Mouse (Mus musculus) CH12.LX (cell line): ENCODE data around the gene Foxm1. TPM values are rescaled to one million over a fixed set of nuclear protein-coding genes. Genes with fewer than 3 reads are reported as not detected.

Experiments used
- DNase-seq: peaks from one replicate; pipeline ENCODE4 v3.0.0-alpha.2; 2013; ENCODE audit errors: extremely low read depth
- H3K27ac ChIP-seq: 2 replicates; pipeline ENCODE4 v1.5.1; 2012; ENCODE audit warnings: low read depth, mild to moderate bottlenecking, control low read depth, moderate library complexity; ENCODE audit not compliant: insufficient read depth
- H3K27me3 ChIP-seq: replicated peaks from 2 replicates; pipeline ENCODE3; 2012; ENCODE audit warnings: inconsistent platforms
- H3K36me3 ChIP-seq, 2 experiments: replicated peaks in 1 of 2; 2 replicates each; pipeline versions ENCODE3 to v1.6.1; 2012; ENCODE audit warnings: inconsistent platforms in 1 of 2, low read length in 1 of 2, mild to moderate bottlenecking in 1 of 2, mixed read lengths in 1 of 2, moderate library complexity in 1 of 2; ENCODE audit not compliant: control insufficient read depth in 1 of 2, insufficient read depth in 1 of 2
- H3K4me1 ChIP-seq, 2 experiments: 2 replicates each; pipeline ENCODE4 v1.6.1; 2012; ENCODE audit warnings: inconsistent platforms in 1 of 2, moderate library complexity in 1 of 2; ENCODE audit not compliant: insufficient read depth in 2 of 2, control insufficient read depth in 1 of 2
- H3K4me2 ChIP-seq: 2 replicates; pipeline ENCODE4 v1.6.1; 2012; ENCODE audit warnings: low read depth, mild to moderate bottlenecking, control low read depth; ENCODE audit not compliant: poor library complexity, insufficient read depth, severe bottlenecking
- H3K4me3 ChIP-seq, 3 experiments: fragments of 150-350 bp in 1 of 3; sonication (generic) in 1 of 3; replicated peaks in 1 of 3; 2 replicates each; pipeline versions ENCODE3 to v1.5.1; 2011 to 2012; ENCODE audit warnings: low read depth in 2 of 3, low read length in 2 of 3, mild to moderate bottlenecking in 2 of 3, moderate library complexity in 2 of 3, control low read depth in 1 of 3, improper control_type of control experiment in 1 of 3, inconsistent platforms in 1 of 3, mixed read lengths in 1 of 3; ENCODE audit not compliant: poor library complexity in 1 of 3
- H3K79me2 ChIP-seq: replicated peaks from 2 replicates; pipeline ENCODE4 v1.6.1; 2012; ENCODE audit warnings: mild to moderate bottlenecking, moderate library complexity; ENCODE audit not compliant: control insufficient read depth, poor library complexity, insufficient read depth, severe bottlenecking; ENCODE audit errors: extremely low read depth
- H3K9ac ChIP-seq: 2 replicates; pipeline ENCODE4 v1.6.1; 2012; ENCODE audit warnings: low read depth, mild to moderate bottlenecking, control low read depth, moderate library complexity; ENCODE audit not compliant: insufficient read depth
- H3K9me3 ChIP-seq: replicated peaks from 2 replicates; pipeline ENCODE3; 2012; ENCODE audit warnings: low read length, inconsistent platforms, mixed read lengths
- BHLHE40 ChIP-seq: IDR thresholded peaks from 2 replicates; pipeline ENCODE4 v1.6.1; 2011; ENCODE audit warnings: mild to moderate bottlenecking, low read depth, low read length, improper control_type of control experiment
- CHD1 ChIP-seq: IDR thresholded peaks from 2 replicates; pipeline ENCODE4 v1.6.1; 2012; ENCODE audit warnings: low read depth, low read length, improper control_type of control experiment, inconsistent platforms
- CHD2 ChIP-seq: IDR thresholded peaks from 2 replicates; pipeline ENCODE4 v1.6.1; 2011; ENCODE audit warnings: low read length, improper control_type of control experiment
- CTCF ChIP-seq, 2 experiments: IDR thresholded peaks in 1 of 2; conservative IDR thresholded peaks in 1 of 2; 2 replicates each; pipeline ENCODE4 v1.5.1; 2011 to 2012; ENCODE audit warnings: low read depth in 2 of 2, low read length in 2 of 2, improper control_type of control experiment in 1 of 2, inconsistent platforms in 1 of 2, mild to moderate bottlenecking in 1 of 2, moderate library complexity in 1 of 2
- E2F4 ChIP-seq: IDR thresholded peaks from 2 replicates; pipeline ENCODE4 v1.6.1; 2011; ENCODE audit warnings: low read depth, low read length, improper control_type of control experiment; ENCODE audit not compliant: insufficient replicate concordance
- ELF1 ChIP-seq: IDR thresholded peaks from 2 replicates; pipeline ENCODE4 v1.6.1; 2014; ENCODE audit warnings: low read depth, mild to moderate bottlenecking, inconsistent platforms, low read length, improper control_type of control experiment
- ETS1 ChIP-seq: conservative IDR thresholded peaks from 2 replicates; pipeline ENCODE4 v1.6.1; 2012; ENCODE audit warnings: low read depth, mild to moderate bottlenecking, inconsistent platforms, low read length, improper control_type of control experiment, moderate library complexity
- GABPA ChIP-seq: IDR thresholded peaks from 2 replicates; pipeline ENCODE4 v1.6.1; 2012; ENCODE audit warnings: low read depth, low read length, improper control_type of control experiment, inconsistent platforms; ENCODE audit not compliant: insufficient replicate concordance
- HCFC1 ChIP-seq: IDR thresholded peaks from 2 replicates; pipeline ENCODE4 v1.6.1; 2012; ENCODE audit warnings: low read depth, mild to moderate bottlenecking, inconsistent platforms, low read length, improper control_type of control experiment
- IRF4 ChIP-seq: IDR thresholded peaks from 2 replicates; pipeline ENCODE4 v1.6.1; 2014; ENCODE audit warnings: low read depth, mild to moderate bottlenecking, inconsistent platforms, low read length, improper control_type of control experiment
- JUN ChIP-seq: IDR thresholded peaks from 2 replicates; pipeline ENCODE4 v1.6.1; 2011; ENCODE audit warnings: low read depth, mild to moderate bottlenecking, low read length, improper control_type of control experiment, moderate library complexity; ENCODE audit not compliant: insufficient read depth
- JUND ChIP-seq: conservative IDR thresholded peaks from 2 replicates; pipeline ENCODE4 v1.6.1; 2011; ENCODE audit warnings: low read depth, low read length, improper control_type of control experiment
- KAT2A ChIP-seq: IDR thresholded peaks from 2 replicates; pipeline ENCODE4 v1.6.1; 2012; ENCODE audit warnings: low read length, improper control_type of control experiment, inconsistent platforms; ENCODE audit not compliant: insufficient replicate concordance
- MEF2A ChIP-seq: IDR thresholded peaks from 2 replicates; pipeline ENCODE4 v1.6.1; 2014; ENCODE audit warnings: low read depth, mild to moderate bottlenecking, inconsistent platforms, low read length, improper control_type of control experiment, borderline replicate concordance
- MXI1 ChIP-seq: IDR thresholded peaks from 2 replicates; pipeline ENCODE4 v1.6.1; 2011; ENCODE audit warnings: mild to moderate bottlenecking, low read depth, low read length, improper control_type of control experiment
- MYC ChIP-seq: IDR thresholded peaks from 2 replicates; pipeline ENCODE4 v1.6.1; 2011; ENCODE audit warnings: low read depth, mild to moderate bottlenecking, improper control_type of control experiment, low read length
- NELFE ChIP-seq: IDR thresholded peaks from 2 replicates; pipeline ENCODE4 v1.6.1; 2011; ENCODE audit warnings: low read depth, low read length, improper control_type of control experiment
- NRF1 ChIP-seq: IDR thresholded peaks from 2 replicates; pipeline ENCODE4 v1.6.1; 2014; ENCODE audit warnings: low read depth, mild to moderate bottlenecking, inconsistent platforms, low read length, improper control_type of control experiment, moderate library complexity
- POLR2A ChIP-seq: IDR thresholded peaks from 2 replicates; pipeline ENCODE4 v1.6.1; 2011; ENCODE audit warnings: low read depth, mild to moderate bottlenecking, improper control_type of control experiment, low read length
- RAD21 ChIP-seq: IDR thresholded peaks from 2 replicates; pipeline ENCODE4 v1.6.1; 2011; ENCODE audit warnings: low read depth, mild to moderate bottlenecking, low read length, improper control_type of control experiment, moderate library complexity
- RCOR1 ChIP-seq: conservative IDR thresholded peaks from 2 replicates; pipeline ENCODE4 v1.6.1; 2012; ENCODE audit warnings: low read depth, mild to moderate bottlenecking, inconsistent platforms, low read length, improper control_type of control experiment
- SMC3 ChIP-seq: IDR thresholded peaks from 2 replicates; pipeline ENCODE4 v1.6.1; 2011; ENCODE audit warnings: low read depth, low read length, improper control_type of control experiment
- TBP ChIP-seq: conservative IDR thresholded peaks from 2 replicates; pipeline ENCODE4 v1.6.1; 2011; ENCODE audit warnings: low read depth, low read length, improper control_type of control experiment
- TCF12 ChIP-seq: IDR thresholded peaks from 2 replicates; pipeline ENCODE4 v1.6.1; 2014; ENCODE audit warnings: low read depth, mild to moderate bottlenecking, inconsistent platforms, low read length, improper control_type of control experiment
- USF1 ChIP-seq: IDR thresholded peaks from 2 replicates; pipeline ENCODE4 v1.6.1; 2014; ENCODE audit warnings: low read depth, mild to moderate bottlenecking, inconsistent platforms, low read length, improper control_type of control experiment
- ZKSCAN1 ChIP-seq: IDR thresholded peaks from 2 replicates; pipeline ENCODE4 v1.6.1; 2012; ENCODE audit warnings: low read depth, inconsistent platforms, low read length, improper control_type of control experiment, borderline replicate concordance
- ZMIZ1 ChIP-seq: IDR thresholded peaks from 2 replicates; pipeline ENCODE4 v1.6.1; 2012; ENCODE audit warnings: low read depth, mild to moderate bottlenecking, inconsistent platforms, low read length, improper control_type of control experiment
- ZNF384 ChIP-seq: IDR thresholded peaks from 2 replicates; pipeline ENCODE4 v1.6.1; 2012; ENCODE audit warnings: low read depth, low read length, improper control_type of control experiment, inconsistent platforms
- dilution Hi-C: fragments of 300-500 bp; cut with MboI; formaldehyde crosslinking; loops from 2 replicates; pipeline ENCODE4 v1.14.3; 2020; ENCODE audit warnings: low sequenced_read_pairs; ENCODE audit not compliant: extremely low pct_unique_long_range_greater_than_20kb, extremely low pct_ligation_motif_present
- in situ Hi-C: fragments of 300-500 bp; cut with MboI; formaldehyde crosslinking; loops from 3 replicates; pipeline ENCODE4 v1.14.3; 2019; ENCODE audit warnings: low sequenced_read_pairs, low pct_ligation_motif_present, low pct_unique_long_range_greater_than_20kb, mixed read lengths
- polyA plus RNA-seq: library from polyadenylated mRNA; unstranded; fragments of >175 nt; gene quantifications from 2 replicates; pipeline ENCODE4 v1.2.1, GENCODE M21; 2012; ENCODE audit warnings: low read depth; ENCODE audit not compliant: insufficient read length
- total RNA-seq, 2 experiments: library from RNA; depleted of rRNA; stranded (reverse); fragments of 300-350 nt in 1 of 2; fragments of >200 nt in 1 of 2; gene quantifications; 2 replicates each; pipeline ENCODE4 v1.2.3; 2012 to 2014

The Foxm1 gene
- total and polyA plus RNA-seq, 3 experiments = 6.0 to 41.0 (median 16.8) TPM

DNA sequence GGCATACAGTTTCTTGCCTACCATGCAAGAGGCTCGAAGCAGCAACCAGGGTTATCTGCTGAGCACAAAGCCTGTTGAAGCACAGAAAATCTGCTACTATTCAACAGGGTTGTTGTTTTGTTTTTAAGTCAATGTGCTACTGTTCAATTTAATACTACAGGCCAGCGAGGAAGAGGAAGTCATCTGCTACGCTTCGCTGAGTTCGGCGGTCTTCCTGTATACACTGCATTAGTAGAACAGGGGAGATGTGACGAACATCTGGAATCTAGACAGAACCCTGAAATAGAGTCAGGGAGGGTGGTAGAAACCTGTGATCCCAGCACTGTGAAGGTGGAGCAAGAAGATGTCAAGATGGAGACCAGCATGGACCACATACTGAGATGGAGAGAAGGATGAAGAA, 21.0 kb downstream of the Foxm1 start (continued):
- TF ChIP-seq JUN = no peak
- no peak for TF ChIP-seq MXI1
- no peak for TF ChIP-seq RCOR1
- TF ChIP-seq ZKSCAN1 = no peak
- no peak for TF ChIP-seq USF1
- peak; percentile 40; the same call in 1 of the 2 replicates for TF ChIP-seq ZNF384
- no peak for TF ChIP-seq CTCF (conservative IDR thresholded peaks at IDR 0.05 in 1 of 2, IDR thresholded peaks at IDR 0.05 in 1 of 2; ENCODE audit: low read depth in 2 of 2, low read length in 2 of 2)
- 0 out of 2 replicates have a peak, but pooled peaks have one; percentile 18 for TF ChIP-seq IRF4
- TF ChIP-seq KAT2A = no peak
- TF ChIP-seq POLR2A = no peak
- 0 out of 2 replicates have a peak, but pooled peaks have one; percentile 40 for TF ChIP-seq TCF12
- TF ChIP-seq TBP = no peak
- no peak for TF ChIP-seq NRF1
- no peak for TF ChIP-seq CHD1
- no peak for TF ChIP-seq GABPA
- TF ChIP-seq MEF2A = peak; percentile 64; the same call in 1 of the 2 replicates

DNA sequence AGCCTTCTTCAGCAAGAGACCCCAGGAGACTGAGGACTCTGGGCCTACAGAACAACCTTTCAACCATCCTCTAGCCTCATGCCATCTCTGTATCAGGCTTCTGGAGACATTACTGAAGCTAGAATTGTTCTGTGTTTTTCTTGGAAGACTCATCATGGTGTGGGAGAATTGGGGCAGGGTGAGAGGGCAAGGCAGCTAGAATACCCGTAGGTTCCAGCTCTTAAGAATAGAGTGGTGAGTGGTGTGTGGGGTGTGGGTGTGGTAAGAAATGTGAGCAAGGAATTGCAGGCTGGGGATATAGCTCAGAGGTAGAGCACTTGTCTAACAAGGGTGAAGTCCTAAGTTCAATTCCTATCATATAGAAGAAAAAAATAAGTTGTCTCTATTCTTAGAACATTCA, 22.3 kb downstream of the Foxm1 start:
- dilution Hi-C loops (no loop called here), in situ Hi-C loops (no loop called here)
- DNase-seq = no peak
- H3K79me2 ChIP-seq = no peaks in the 10 kb centered on the region
- peaks cover 8 to 39% of the 10 kb centered on the region in 2 experiments; a peak in 2 of 4 replicates for H3K4me1 ChIP-seq
- H3K36me3 ChIP-seq = no peaks in the 10 kb centered on the region
- H3K9me3 ChIP-seq = no peaks in the 10 kb centered on the region
- no peak overlapping the region for H3K4me2 ChIP-seq
- H3K27ac ChIP-seq = no peak overlapping the region
- H3K4me3 ChIP-seq = no peak overlapping the region
- H3K9ac ChIP-seq = no peak overlapping the region
- TF ChIP-seq NELFE (no peak), MYC (no peak), E2F4 (no peak), ZMIZ1 (no peak), ELF1 (no peak), JUND (no peak), SMC3 (no peak), RAD21 (no peak), CHD2 (no peak), TBP (no peak), HCFC1 (no peak), BHLHE40 (no peak), POLR2A (no peak), ETS1 (no peak)
- H3K27me3 ChIP-seq = no peaks in the 10 kb centered on the region
